Mouse (Mus musculus) megakaryocyte, embryonic 14.5 days (primary cell): Measurements from ENCODE around the gene Zfp248.

Source experiments
- FLI1 ChIP-seq: IDR thresholded peaks from 2 replicates; pipeline ENCODE4 v1.6.1; 2012; ENCODE audit warnings: low read length, inconsistent platforms, mixed read lengths
- GATA1 ChIP-seq: IDR thresholded peaks from 3 replicates; pipeline ENCODE4 v1.6.1; 2012; ENCODE audit warnings: mixed read lengths, low read length, inconsistent platforms, borderline replicate concordance

GRCm38 (mm10) chr6:118482125-118482524, 26.8 kb upstream of the Zfp248 start:
- TF ChIP-seq GATA1 (no peak), FLI1 (no peak)
